Mouse (Mus musculus) brain, adult 2 months (tissue): ENCODE data around the gene Crxos.

Experiments used
- DNase-seq: peaks from one replicate; pipeline ENCODE4 v3.0.0; 2011; ENCODE audit warnings: low read depth, low spot score

Gene Crxos

GRCm38 (mm10) chr7:15920645-15921190, 38.3 kb downstream of the Crxos start:
- DNase-seq: peak; percentile 75

- DNase-seq: peak; percentile 65
Measured at GRCm38 (mm10) chr7:15921796-15922195, 39.4 kb downstream of the Crxos start.

GRCm38 (mm10) chr7:15922220-15922773, 39.9 kb downstream of the Crxos start, which contains the start of gene Selenow:
Selenow (minus strand) TSS chr7:15922402.
- peak; percentile 98 for DNase-seq

- peak; percentile 66 for DNase-seq
Measured at GRCm38 (mm10) chr7:15929910-15930309, 47.5 kb downstream of the Crxos start.

- DNase-seq: no peak
Measured at GRCm38 (mm10) chr7:15930543-15930942, 48.1 kb downstream of the Crxos start.

GRCm38 (mm10) chr7:15931635-15932034, 49.2 kb downstream of the Crxos start:
- DNase-seq: no peak

- peak; percentile 72 for DNase-seq
Measured at GRCm38 (mm10) chr7:15933437-15934359, 51.3 kb downstream of the Crxos start.

GRCm38 (mm10) chr7:15937491-15937890, 55.1 kb downstream of the Crxos start:
- no peak for DNase-seq

GRCm38 (mm10) chr7:15938621-15939020, 56.2 kb downstream of the Crxos start:
- no peak for DNase-seq

GRCm38 (mm10) chr7:15944311-15944710, 61.9 kb downstream of the Crxos start:
- DNase-seq: no peak

GRCm38 (mm10) chr7:15945211-15945610, 62.8 kb downstream of the Crxos start:
- DNase-seq: no peak

- DNase-seq: peak; percentile 100
Measured at GRCm38 (mm10) chr7:15945721-15946536, 63.5 kb downstream of the Crxos start, which contains the start of gene Nop53. Nop53 (minus strand) TSS chr7:15946074.

GRCm38 (mm10) chr7:15947653-15948260, 65.3 kb downstream of the Crxos start:
- DNase-seq: no peak

GRCm38 (mm10) chr7:15948381-15948941, 66.0 kb downstream of the Crxos start:
- DNase-seq: peak; percentile 86

- no peak for DNase-seq
Measured at GRCm38 (mm10) chr7:15949216-15949790, 66.9 kb downstream of the Crxos start.

GRCm38 (mm10) chr7:15950008-15950407, 67.6 kb downstream of the Crxos start:
- DNase-seq: no peak

GRCm38 (mm10) chr7:15952416-15952815, 70.0 kb downstream of the Crxos start:
- DNase-seq: no peak
